Mouse (Mus musculus) neutrophil, adult 83 days (primary cell): Measurements from ENCODE around the gene Dpep1. TPM values are rescaled to one million over a fixed set of nuclear protein-coding genes. Genes with fewer than 3 reads are reported as not detected.

Experiments
- total RNA-seq, 2 experiments: library from RNA; stranded (reverse); gene quantifications; one replicate each; pipeline ENCODE4 v1.2.4; 2023

Dpep1 gene
- not detected for total RNA-seq

GRCm38 (mm10) chr8:123185566-123186409 is at the start of gene Dpep1:
TSS of gene Dpep1 (plus strand) at chr8:123186242.

GRCm38 (mm10) chr8:123157888-123158465 is 28.1 kb upstream of the Dpep1 start, which contains the start of gene Sult5a1:
TSS of gene Sult5a1 (minus strand) at chr8:123158315.

GRCm38 (mm10) chr8:123212321-123213117 is 26.5 kb downstream of the Dpep1 start, which contains the start of the genes Chmp1a and Spata33:
TSS of gene Chmp1a (minus strand) at chr8:123212763.
TSS of gene Spata33 (plus strand) at chr8:123212832.

GRCm38 (mm10) chr8:123224278-123225266 is 38.5 kb downstream of the Dpep1 start, which contains the start of gene Cdk10:
TSS of gene Cdk10 (plus strand) at chr8:123224842.

GRCm38 (mm10) chr8:123235520-123236497 is 49.8 kb downstream of the Dpep1 start, which contains the start of gene Spata2l:
TSS of gene Spata2l (minus strand) at chr8:123236233.

Other genes with a start within 250 kb of the Dpep1 start
- 100 to 1,000 TPM; 133 to 155 TPM for gene Ankrd11, start 144.0 kb upstream of the Dpep1 start, total RNA-seq
- gene Spg7, start 123.3 kb upstream of the Dpep1 start, total RNA-seq, result 10 to 100 TPM; 31.3 to 32.6 TPM
- 100 to 1,000 TPM; 435 to 532 TPM for gene Rpl13, start 83.9 kb upstream of the Dpep1 start, total RNA-seq
- gene Cpne7, start 68.9 kb upstream of the Dpep1 start, total RNA-seq, result not detected
- gene Sult5a1, start 27.9 kb upstream of the Dpep1 start, total RNA-seq, result under 1 TPM in 1 of 2 experiments, not detected in 1; 0.37 TPM
- gene Chmp1a, start 26.5 kb downstream of the Dpep1 start, total RNA-seq, result 10 to 100 TPM; 52.4 to 81.8 TPM
- not detected for gene Spata33, start 26.6 kb downstream of the Dpep1 start, total RNA-seq
- 10 to 100 TPM; 27.1 TPM for gene Cdk10, start 38.6 kb downstream of the Dpep1 start, total RNA-seq
- 1 to 10 TPM; 4.2 to 4.7 TPM for gene Spata2l, start 50.0 kb downstream of the Dpep1 start, total RNA-seq
- 10 to 100 TPM; 36.9 to 43.0 TPM for gene Zfp276, start 68.0 kb downstream of the Dpep1 start, total RNA-seq
- 10 to 100 TPM; 38.2 to 42.2 TPM for gene Vps9d1, start 68.1 kb downstream of the Dpep1 start, total RNA-seq
- gene Fanca, start 132.3 kb downstream of the Dpep1 start, total RNA-seq, result 10 to 100 TPM; 46.4 to 55.6 TPM
- gene Spire2, start 146.5 kb downstream of the Dpep1 start, total RNA-seq, result under 1 TPM; 0.42 to 0.66 TPM
- gene Tcf25, start 187.5 kb downstream of the Dpep1 start, total RNA-seq, result 100 to 1,000 TPM; 125 to 150 TPM
- not detected for gene Mc1r, start 220.9 kb downstream of the Dpep1 start, total RNA-seq
- under 1 TPM in 1 of 2 experiments, not detected in 1; 0.55 TPM for gene Tubb3, start 225.2 kb downstream of the Dpep1 start, total RNA-seq
- gene Def8, start 237.3 kb downstream of the Dpep1 start, total RNA-seq, result 10 to 100 TPM; 41.2 to 44.3 TPM